Mouse (Mus musculus) ZHBTc4 (cell line): ENCODE measurements at regions not wholly inside any gene's neighbourhood (a gene's known extent, or its start where the extent isn't known, plus 50 kb on each side); places are given as distances from the start of the nearest gene placed in this dataset.
A peak's percentile ranks its signal among the peaks of the same experiment; 100 is the strongest.

Experiments used
- DNase-seq: peaks from one replicate; pipeline ENCODE4 v3.0.0-alpha.2; 2011; ENCODE audit warnings: low read depth, low spot score

- DNase-seq, result no peak
Measured at GRCm38 (mm10) chr5:111789904-111790303, 56.2 kb downstream of the Gm26897 start.

DNA sequence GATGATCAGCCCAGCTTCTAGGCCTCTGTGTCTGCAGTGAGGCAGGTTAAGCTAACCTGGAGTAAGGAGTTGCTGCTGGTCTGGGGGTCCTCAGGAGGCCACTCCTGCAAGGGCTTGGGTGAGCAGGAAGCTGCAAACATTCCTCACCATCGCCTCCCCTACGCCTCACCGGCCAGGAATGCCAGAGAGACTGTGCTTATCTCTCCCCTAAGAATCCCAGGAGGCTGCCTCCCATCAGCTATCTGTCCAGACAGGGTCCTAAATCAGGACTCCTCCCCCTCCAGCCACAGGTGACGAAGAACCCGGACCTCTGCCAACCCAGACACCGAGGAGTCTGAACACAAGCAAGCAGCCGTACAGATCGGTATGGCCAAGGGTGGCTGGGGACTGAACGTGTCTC lies 56.8 kb downstream of the Gm26897 start:
- DNase-seq, result no peak

GRCm38 (mm10) chr5:111791089-111791561 lies 57.4 kb downstream of the Gm26897 start:
- no peak for DNase-seq

- DNase-seq, result no peak
Measured at GRCm38 (mm10) chr5:111792746-111793145, 59.0 kb downstream of the Gm26897 start.

DNA sequence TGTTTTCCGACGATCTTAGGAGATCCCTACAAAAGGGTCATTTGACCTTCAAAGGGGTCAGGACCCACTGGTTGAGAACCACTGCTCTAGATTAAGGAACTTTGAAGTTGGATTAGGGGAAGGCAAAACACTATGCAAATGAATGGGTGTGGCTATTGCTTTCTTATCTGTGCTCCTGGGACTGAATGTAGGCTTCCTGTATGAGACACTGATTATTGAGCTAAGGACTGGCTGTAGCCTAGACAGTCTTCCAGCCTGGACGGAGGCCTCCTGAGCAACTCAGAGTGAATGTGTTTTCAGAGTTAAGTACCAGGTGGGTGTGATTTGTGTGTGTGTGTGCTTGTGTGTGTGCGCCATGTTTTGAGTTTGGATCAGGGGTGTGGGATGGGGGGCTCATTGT lies 59.5 kb downstream of the Gm26897 start:
- DNase-seq, result peak; percentile 61

GRCm38 (mm10) chr5:111796889-111797288 lies 63.2 kb downstream of the Gm26897 start:
- no peak for DNase-seq

DNA sequence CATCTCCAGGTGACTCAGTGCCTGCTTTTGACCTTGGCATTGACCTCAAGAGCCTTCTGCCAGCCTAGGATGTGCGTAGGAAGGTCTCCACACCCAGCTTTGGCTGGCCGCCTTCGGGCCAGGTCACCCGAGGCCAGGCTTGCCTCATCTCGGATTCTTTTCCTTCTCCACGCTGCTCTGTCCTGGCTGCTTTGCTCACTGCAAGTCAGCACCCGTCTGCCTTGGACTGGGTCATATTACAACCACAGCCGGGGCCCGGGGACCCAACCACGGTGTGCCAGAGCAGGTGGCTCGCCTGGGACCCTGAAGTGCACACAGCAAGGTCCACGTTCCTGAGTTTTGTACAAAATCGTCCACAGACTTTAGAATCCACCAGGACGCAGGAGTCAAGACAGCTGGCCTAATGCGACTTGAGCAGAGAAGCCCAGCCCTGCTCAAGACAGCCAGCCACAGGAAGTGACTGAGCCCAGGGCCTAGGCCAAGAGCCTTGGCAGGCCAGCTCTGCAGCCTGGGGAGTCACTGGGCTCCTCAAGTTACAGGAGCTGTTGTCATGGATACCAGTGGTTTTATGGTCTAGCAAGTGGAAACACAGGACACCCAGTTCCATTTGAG lies 66.1 kb downstream of the Gm26897 start:
- DNase-seq, result peak; percentile 35

DNA sequence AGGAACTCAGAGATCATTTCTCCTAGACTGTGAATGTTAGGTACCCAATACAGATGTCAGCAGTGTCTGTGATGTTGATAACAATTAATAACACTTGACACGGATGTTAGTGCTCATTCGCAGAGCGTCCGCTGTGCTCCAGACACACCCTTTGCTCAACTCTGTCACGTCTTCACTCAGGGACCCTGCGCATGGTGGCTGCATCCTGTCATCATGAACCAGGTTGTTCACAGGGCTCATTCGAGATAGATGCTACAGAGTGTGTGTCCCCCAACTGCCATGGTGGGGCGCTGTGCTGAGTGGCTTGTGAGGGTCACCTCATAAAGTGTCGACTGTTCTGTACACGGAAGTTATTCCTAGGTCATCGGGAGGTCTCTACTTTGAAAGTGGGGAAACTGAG lies 66.8 kb downstream of the Gm26897 start:
- no peak for DNase-seq

- DNase-seq, result no peak
Measured at GRCm38 (mm10) chr5:111801051-111801450, 67.3 kb downstream of the Gm26897 start.

DNA sequence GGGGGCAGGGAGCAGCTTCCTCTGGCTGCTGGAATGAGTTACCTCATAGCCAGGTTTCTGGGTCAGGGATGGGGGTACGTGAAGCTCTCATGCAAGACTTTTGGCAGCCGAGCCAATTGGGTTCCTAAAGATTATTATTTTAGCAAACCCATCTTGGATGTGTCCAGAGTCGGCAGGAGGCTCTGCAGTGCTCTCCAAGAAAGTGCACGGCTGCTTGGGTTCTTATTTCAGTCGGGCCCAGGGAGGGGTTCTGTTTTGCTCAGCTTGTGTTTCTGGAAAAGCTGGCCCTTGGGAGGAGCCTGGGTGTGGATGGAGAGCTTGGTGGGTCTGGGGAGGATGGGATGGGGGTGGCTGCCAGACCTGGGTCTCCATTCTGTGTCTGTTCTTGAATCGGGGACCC lies 70.8 kb downstream of the Gm26897 start:
- DNase-seq, result no peak

- DNase-seq, result no peak
Measured at GRCm38 (mm10) chr5:111805150-111805549, 71.4 kb downstream of the Gm26897 start.

GRCm38 (mm10) chr5:111805761-111806191 lies 72.1 kb downstream of the Gm26897 start:
- no peak for DNase-seq

DNA sequence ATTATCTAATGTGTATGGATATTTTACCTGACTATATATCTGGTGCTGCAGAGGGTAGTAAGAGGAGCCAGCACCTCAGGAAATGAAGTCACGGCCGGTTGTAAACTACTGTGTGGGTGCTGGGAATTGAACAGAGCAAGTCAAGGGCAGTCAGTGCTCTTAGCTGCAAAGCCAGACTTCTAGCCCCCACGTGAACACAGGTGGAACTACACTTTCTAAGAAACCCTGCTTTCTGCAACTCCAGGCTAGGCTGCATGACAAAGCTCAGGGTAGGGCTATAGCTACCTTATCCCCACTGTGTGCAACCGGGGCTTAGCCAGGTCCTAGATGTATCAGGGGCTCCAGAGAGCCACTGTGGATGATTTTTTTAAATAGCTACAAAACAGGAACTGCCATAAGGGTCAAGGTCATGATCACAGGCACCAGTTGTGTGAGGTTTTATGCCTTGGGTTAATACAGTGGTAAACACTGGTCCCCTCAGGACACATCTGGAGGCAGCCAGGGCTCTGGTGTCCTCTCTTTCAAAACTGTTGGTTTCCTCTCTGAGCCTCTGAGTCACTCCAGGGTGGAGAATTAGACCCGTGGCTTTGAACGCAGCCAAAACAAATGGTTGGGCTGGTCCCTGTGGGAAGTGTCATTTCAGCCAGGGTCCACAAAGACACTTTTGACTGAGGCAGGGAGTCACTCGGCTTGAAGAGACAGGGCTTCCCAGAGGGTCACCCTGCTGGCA lies 76.5 kb downstream of the Gm26897 start:
- peak; percentile 79 for DNase-seq

- DNase-seq, result no peak
Measured at GRCm38 (mm10) chr5:111812581-111812980, 78.9 kb downstream of the Gm26897 start.

- DNase-seq, result no peak
Measured at GRCm38 (mm10) chr5:111813090-111813753, 79.5 kb downstream of the Gm26897 start.

GRCm38 (mm10) chr5:111814893-111815760 lies 81.4 kb downstream of the Gm26897 start:
- peak; percentile 69 for DNase-seq

- no peak for DNase-seq
Measured at GRCm38 (mm10) chr5:111820963-111821362, 87.2 kb downstream of the Gm26897 start.

DNA sequence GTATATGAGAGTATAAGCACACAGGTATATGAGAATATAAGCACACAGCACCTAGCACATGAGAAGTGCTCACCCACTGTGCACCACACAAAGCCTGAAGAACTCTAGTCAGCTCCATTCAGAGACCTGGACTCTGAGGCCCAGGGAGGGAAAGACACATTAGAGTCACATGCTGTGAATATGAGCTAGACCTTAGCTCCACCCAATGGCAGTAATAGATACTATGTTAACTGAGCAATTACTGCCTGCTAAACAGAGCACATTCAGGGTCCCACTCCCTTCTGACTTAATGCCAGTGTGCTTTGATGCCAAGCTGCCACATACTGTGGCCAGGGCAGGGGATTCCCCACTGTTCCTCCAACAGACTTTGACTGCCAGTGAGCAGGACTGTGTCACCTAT lies 89.2 kb downstream of the Gm26897 start:
- no peak for DNase-seq

DNA sequence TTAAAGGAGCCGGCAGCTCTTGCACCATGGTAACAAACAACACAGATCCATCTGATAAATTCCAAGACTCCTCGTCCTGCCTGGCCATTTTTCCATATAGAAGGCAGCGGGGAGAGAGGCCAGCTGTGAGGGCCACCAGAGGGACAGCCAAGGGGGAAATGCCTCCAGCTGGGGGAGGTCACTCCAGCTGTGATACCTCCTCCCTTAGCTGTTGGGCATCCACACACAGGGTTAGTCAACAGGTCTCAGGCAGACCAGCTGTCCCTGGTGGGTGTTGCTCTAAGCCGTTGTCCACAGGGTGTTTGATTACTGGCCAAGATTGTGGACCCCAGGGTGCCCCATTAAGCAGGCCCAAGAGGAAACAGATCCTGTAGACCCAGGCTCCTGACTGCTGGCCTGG lies 89.7 kb downstream of the Gm26897 start:
- no peak for DNase-seq

- no peak for DNase-seq
Measured at GRCm38 (mm10) chr5:111823842-111824241, 90.1 kb downstream of the Gm26897 start.

DNA sequence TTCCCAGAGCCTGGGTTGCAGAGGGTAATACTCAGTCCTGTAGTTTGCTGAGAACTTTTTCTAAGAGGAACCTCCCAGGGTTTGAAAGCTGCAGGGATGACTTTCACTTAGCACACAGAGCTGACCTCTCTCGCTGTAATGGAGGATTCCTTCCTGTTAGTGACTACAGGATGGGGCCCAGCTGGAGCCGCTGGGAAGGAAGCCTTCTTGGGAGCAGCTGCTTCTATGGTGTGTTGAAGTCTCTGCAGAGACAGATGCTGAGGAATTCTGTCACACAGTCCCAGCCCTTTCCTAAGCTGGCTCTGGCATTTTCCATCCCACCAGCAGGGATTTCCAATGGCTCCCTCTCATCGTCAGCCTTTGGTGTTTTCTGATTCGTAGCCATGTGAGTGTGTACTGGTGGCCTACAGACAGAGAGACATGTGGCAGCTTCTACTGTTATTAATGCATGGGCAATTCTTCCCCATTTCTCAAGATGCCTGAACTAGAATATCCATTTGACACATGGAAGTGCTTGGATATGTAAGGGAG lies 90.9 kb downstream of the Gm26897 start:
- no peak for DNase-seq
